In the genomic region with DNA sequence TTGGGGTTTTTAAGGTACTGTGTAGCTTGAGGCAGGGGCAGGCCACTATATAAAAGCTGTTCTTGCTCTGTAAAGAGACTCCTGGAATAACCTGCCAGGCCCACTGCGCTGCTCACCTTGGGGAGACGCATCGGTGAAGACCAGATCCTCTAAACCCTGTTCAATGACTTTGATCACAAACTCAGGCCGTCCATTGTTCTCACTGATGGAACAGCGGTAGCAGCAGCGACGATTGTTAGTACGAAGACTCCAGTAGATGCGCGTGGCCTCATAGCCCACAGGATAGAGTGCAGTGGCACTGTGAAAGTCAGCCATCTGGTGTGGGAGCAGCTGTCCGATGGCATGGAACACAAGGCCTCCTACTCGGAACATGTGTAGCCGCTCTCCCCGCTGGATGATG, we compare ENCODE assay signal across 30 mouse cellular contexts. TPM values are rescaled to one million over a fixed set of nuclear protein-coding genes. Genes with fewer than 3 reads are reported as not detected.
DNase-seq lines count a peak whose midpoint lies in the region; ATAC-seq and TF ChIP-seq lines count a peak whose summit lies in the region.
"Had no signal": no experiment of that assay in that cellular context is flagged by ENCODE, and none has a peak within 500 bp of the region (broad histone marks: within the 10 kb centered on the region; RNA-seq: fewer than 3 reads in every experiment).

No protein-coding gene starts in this region.

- TF ChIP-seq POLR2A in MEL (IDR thresholded peaks at IDR 0.05; ENCODE audit: control insufficient read depth in 1 of 2, insufficient read depth in 1 of 2, low read depth in 1 of 2, low read length in 2 of 2, poor library complexity in 1 of 2): no peak

- no peaks in the 10 kb centered on the region for H3K79me2 ChIP-seq in MEL (ENCODE audit: control insufficient read depth, insufficient read depth, low read length, poor library complexity)

- DNase-seq in heart, adult 11 months: peak; percentile 91
- no peak for DNase-seq in liver, embryonic 13.5 days
- no peak for DNase-seq in liver, postnatal 0 days
- DNase-seq in MEL (ENCODE audit: low read depth, low spot score): no peak
- DNase-seq in left cerebral cortex, postnatal 14 days (ENCODE audit: low spot score in 2 of 2): no peak
- DNase-seq: adrenal gland, postnatal 10 days; adrenal gland, postnatal 36 days; cerebellum, adult 18-20 months; cerebellum, adult 9-10 months; cerebellum, postnatal 14 days; gastrocnemius, adult 2 months; gastrocnemius, postnatal 25 days had no signal

- intact Hi-C loops in left cerebral cortex, postnatal 14 days (cut with DNase I): no loop called here

- H3K4me1 ChIP-seq in heart, embryonic 11.5 days (ENCODE audit: control insufficient read depth, insufficient read depth, low read length): peaks cover 8% of the 10 kb centered on the region
- peaks cover 51% of the 10 kb centered on the region for H3K4me1 ChIP-seq in liver, embryonic 13.5 days (replicated peaks)
- peaks cover 10% of the 10 kb centered on the region for H3K4me1 ChIP-seq in liver, postnatal 0 days (ENCODE audit: insufficient read depth)
- H3K4me1 ChIP-seq in E14TG2a.4 (replicated peaks; ENCODE audit: low read depth, low read length) (peaks cover 68% of the 10 kb centered on the region), MEL (ENCODE audit: control insufficient read depth in 1 of 2, insufficient read depth in 2 of 2, low read length in 2 of 2) (no peaks in the 10 kb centered on the region)
- H3K4me1 ChIP-seq: forebrain, embryonic 10.5 days; forebrain, embryonic 13.5 days; hindbrain, embryonic 13.5 days had no signal

- no peak for TF ChIP-seq CTCF in liver, postnatal 0 days (IDR thresholded peaks at IDR 0.05; ENCODE audit: low read depth)
- no peak for TF ChIP-seq CTCF in E14TG2a.4 (conservative IDR thresholded peaks at IDR 0.05; ENCODE audit: low read length)
- TF ChIP-seq CTCF in MEL (IDR thresholded peaks at IDR 0.05 in 2 of 3, conservative IDR thresholded peaks at IDR 0.05 in 1 of 3; ENCODE audit: control insufficient read depth in 1 of 3, insufficient read depth in 1 of 3, low read depth in 2 of 3, low read length in 3 of 3, poor library complexity in 1 of 3, severe bottlenecking in 1 of 3): no peak

- no peaks in the 10 kb centered on the region for H3K9me3 ChIP-seq in heart, embryonic 11.5 days (replicated peaks; ENCODE audit: control insufficient read depth, low read length)
- no peaks in the 10 kb centered on the region for H3K9me3 ChIP-seq in liver, embryonic 13.5 days (replicated peaks)
- H3K9me3 ChIP-seq in liver, postnatal 0 days (ENCODE audit: low read length): no peaks in the 10 kb centered on the region
- no peaks in the 10 kb centered on the region for H3K9me3 ChIP-seq in E14TG2a.4 (ENCODE audit: low read length)
- H3K9me3 ChIP-seq in MEL (replicated peaks; ENCODE audit: insufficient read depth, low read length): no peaks in the 10 kb centered on the region
- H3K9me3 ChIP-seq: forebrain, embryonic 10.5 days; forebrain, embryonic 13.5 days; heart, embryonic 10.5 days; hindbrain, embryonic 13.5 days had no signal

- 96% methylated on average over 14 of the region's 14 CpGs for WGBS in heart, embryonic 11.5 days (ENCODE audit: insufficient replicate concordance)
- WGBS in liver, embryonic 13.5 days (ENCODE audit: insufficient replicate concordance): 91% methylated on average over 14 of the region's 14 CpGs
- WGBS in liver, postnatal 0 days (ENCODE audit: insufficient replicate concordance): 94% methylated on average over 14 of the region's 14 CpGs

- no peak overlapping the region for H3K27ac ChIP-seq in heart, embryonic 11.5 days (ENCODE audit: low read depth, low read length)
- H3K27ac ChIP-seq in liver, embryonic 13.5 days: peak overlapping the region; percentile 99
- H3K27ac ChIP-seq in liver, postnatal 0 days (ENCODE audit: low read depth): no peak overlapping the region
- no peak overlapping the region for H3K27ac ChIP-seq in MEL (ENCODE audit: control insufficient read depth, low read depth, low read length)
- H3K27ac ChIP-seq: forebrain, embryonic 10.5 days; forebrain, embryonic 13.5 days; gastrocnemius, adult 2 months; heart, adult 2 months; heart, embryonic 10.5 days; hindbrain, embryonic 13.5 days had no signal

- no peak overlapping the region for H3K9ac ChIP-seq in heart, embryonic 11.5 days (ENCODE audit: low read depth, low read length)
- no peak overlapping the region for H3K9ac ChIP-seq in liver, embryonic 13.5 days
- no peak overlapping the region for H3K9ac ChIP-seq in liver, postnatal 0 days (replicated peaks)
- H3K9ac ChIP-seq in MEL (ENCODE audit: control insufficient read depth, low read depth, low read length, poor library complexity, severe bottlenecking): no peak overlapping the region
- H3K9ac ChIP-seq: forebrain, embryonic 13.5 days; hindbrain, embryonic 13.5 days had no signal

- TF ChIP-seq EP300 in liver, postnatal 0 days (IDR thresholded peaks at IDR 0.05; ENCODE audit: low read depth): no peak
- TF ChIP-seq EP300 in MEL (IDR thresholded peaks at IDR 0.05; ENCODE audit: low read depth in 1 of 2, low read length in 2 of 2): no peak

- no peak overlapping the region for H3K4me2 ChIP-seq in heart, embryonic 11.5 days
- H3K4me2 ChIP-seq in liver, embryonic 13.5 days: no peak overlapping the region
- H3K4me2 ChIP-seq in liver, postnatal 0 days (ENCODE audit: low read depth, low read length): no peak overlapping the region
- H3K4me2 ChIP-seq: forebrain, embryonic 13.5 days; hindbrain, embryonic 13.5 days had no signal

- peaks cover 68% of the 10 kb centered on the region for H3K36me3 ChIP-seq in heart, embryonic 11.5 days (ENCODE audit: control insufficient read depth, insufficient read depth, low read length)
- peaks cover 100% of the 10 kb centered on the region for H3K36me3 ChIP-seq in liver, embryonic 13.5 days
- peaks cover 92% of the 10 kb centered on the region for H3K36me3 ChIP-seq in liver, postnatal 0 days (replicated peaks; ENCODE audit: insufficient read depth, low read length)
- H3K36me3 ChIP-seq in E14TG2a.4 (ENCODE audit: insufficient read depth, low read length): peaks cover 100% of the 10 kb centered on the region
- H3K36me3 ChIP-seq in MEL (ENCODE audit: control insufficient read depth in 1 of 2, insufficient read depth in 2 of 2, low read length in 2 of 2): peaks cover 0 to 16% of the 10 kb centered on the region in 2 experiments; a peak in 2 of 4 replicates

- no peak for TF ChIP-seq RAD21 in MEL (IDR thresholded peaks at IDR 0.05; ENCODE audit: low read depth, low read length)

- H3K27me3 ChIP-seq in heart, embryonic 11.5 days (ENCODE audit: control insufficient read depth, insufficient read depth, low read length): no peaks in the 10 kb centered on the region
- no peaks in the 10 kb centered on the region for H3K27me3 ChIP-seq in liver, embryonic 13.5 days
- H3K27me3 ChIP-seq in liver, postnatal 0 days (ENCODE audit: insufficient read depth, low read length): no peaks in the 10 kb centered on the region
- H3K27me3 ChIP-seq in E14TG2a.4 (ENCODE audit: insufficient read depth, low read length) (no peaks in the 10 kb centered on the region), MEL (ENCODE audit: control insufficient read depth in 1 of 2, insufficient read depth in 2 of 2, low read length in 2 of 2) (no peaks in the 10 kb centered on the region)
- H3K27me3 ChIP-seq: forebrain, embryonic 13.5 days; hindbrain, embryonic 13.5 days; Patski had no signal

- H3K4me3 ChIP-seq in heart, embryonic 11.5 days (ENCODE audit: low read depth, low read length): no peak overlapping the region
- no peak overlapping the region for H3K4me3 ChIP-seq in liver, embryonic 13.5 days (replicated peaks)
- no peak overlapping the region for H3K4me3 ChIP-seq in liver, postnatal 0 days (ENCODE audit: low read depth, low read length)
- peak overlapping the region; percentile 51 for H3K4me3 ChIP-seq in E14TG2a.4 (replicated peaks; ENCODE audit: low read length)
- H3K4me3 ChIP-seq in MEL (ENCODE audit: control insufficient read depth in 1 of 2, insufficient read depth in 1 of 2, low read depth in 2 of 2, low read length in 2 of 2): no peak overlapping the region
- H3K4me3 ChIP-seq: forebrain, embryonic 10.5 days; forebrain, embryonic 13.5 days; gastrocnemius, adult 2 months; heart, adult 2 months; heart, embryonic 10.5 days; hindbrain, embryonic 13.5 days had no signal

- no peak for ATAC-seq in heart, embryonic 11.5 days (replicated peaks; ENCODE audit: insufficient number of reproducible peaks, low FRiP score, low TSS enrichment)
- no peak for ATAC-seq in liver, embryonic 13.5 days (ENCODE audit: low read depth)
- no peak for ATAC-seq in liver, postnatal 0 days
- ATAC-seq: forebrain, embryonic 13.5 days; forebrain, embryonic 16.5 days; hindbrain, embryonic 16.5 days; inflammation-experienced regulatory T-cells, adult 6 months; Patski had no signal

RNA-seq across cellular contexts. Expression of a gene that starts 7.8 kb away (rescaled TPM):
- polyA plus RNA-seq in heart, embryonic 11.5 days (2014; fragmentation: Nextera tagmentation; extraction: Ambion mirVana): 72.1 and 74.7 TPM in 2 replicates
- 116 and 117 TPM in 2 replicates for polyA plus RNA-seq in liver, embryonic 13.5 days (2015; fragmentation: Nextera tagmentation; extraction: Ambion mirVana)
- polyA plus RNA-seq in liver, postnatal 0 days (2015; fragmentation: Nextera tagmentation; extraction: Ambion mirVana): 42.0 and 47.4 TPM in 2 replicates
- total RNA-seq in MEL (2012; rRNA removed): 122 and 126 TPM in 2 replicates
- polyA plus RNA-seq in MEL (2012; ENCODE audit: insufficient read depth in 1 of 2, insufficient read length in 2 of 2, low read depth in 1 of 2, low replicate concordance in 2 of 2, missing spikeins in 1 of 2): 100 to 1,000 TPM; 141 to 348 TPM
- 10 to 100 TPM; 41.5 to 45.4 TPM for total RNA-seq in left cerebral cortex, postnatal 14 days (2021)

RNA-seq across cellular contexts. Expression of a gene that starts 29.9 kb away (rescaled TPM):
- polyA plus RNA-seq in heart, embryonic 11.5 days (2014; fragmentation: Nextera tagmentation; extraction: Ambion mirVana): 0.11 and 0.25 TPM in 2 replicates
- not detected in 2 replicates for polyA plus RNA-seq in liver, embryonic 13.5 days (2015; fragmentation: Nextera tagmentation; extraction: Ambion mirVana)
- not detected in 2 replicates for polyA plus RNA-seq in liver, postnatal 0 days (2015; fragmentation: Nextera tagmentation; extraction: Ambion mirVana)
- total RNA-seq in MEL (2012; rRNA removed): 2.8 and 4.0 TPM in 2 replicates
- 1 to 10 TPM in 1 of 2 experiments, not detected in 1; 4.2 TPM for polyA plus RNA-seq in MEL (2012; ENCODE audit: insufficient read depth in 1 of 2, insufficient read length in 2 of 2, low read depth in 1 of 2, low replicate concordance in 2 of 2, missing spikeins in 1 of 2)
- total RNA-seq in left cerebral cortex, postnatal 14 days (2021): 100 to 1,000 TPM; 421 to 445 TPM
- total RNA-seq: adrenal gland, adult 18-20 months had no signal
- polyA plus RNA-seq: embryonic facial prominence, embryonic 14.5 days; heart, embryonic 10.5 days; inflammation-experienced regulatory T-cells, adult 6 months; Patski had no signal

RNA-seq across cellular contexts. Expression of a gene that starts 31.8 kb away (rescaled TPM):
- 12.7 and 16.1 TPM in 2 replicates for polyA plus RNA-seq in heart, embryonic 11.5 days (2014; fragmentation: Nextera tagmentation; extraction: Ambion mirVana)
- polyA plus RNA-seq in liver, embryonic 13.5 days (2015; fragmentation: Nextera tagmentation; extraction: Ambion mirVana): 4.0 and 4.2 TPM in 2 replicates
- 3.0 and 3.6 TPM in 2 replicates for polyA plus RNA-seq in liver, postnatal 0 days (2015; fragmentation: Nextera tagmentation; extraction: Ambion mirVana)
- 12.5 and 15.4 TPM in 2 replicates for total RNA-seq in MEL (2012; rRNA removed)
- 10 to 100 TPM; 42.0 to 47.7 TPM for polyA plus RNA-seq in MEL (2012; ENCODE audit: insufficient read depth in 1 of 2, insufficient read length in 2 of 2, low read depth in 1 of 2, low replicate concordance in 2 of 2, missing spikeins in 1 of 2)
- total RNA-seq in left cerebral cortex, postnatal 14 days (2021): 10 to 100 TPM; 73.2 to 75.3 TPM

RNA-seq across cellular contexts. Expression of a gene that starts 49.5 kb away (rescaled TPM):
- not detected in 2 replicates for polyA plus RNA-seq in heart, embryonic 11.5 days (2014; fragmentation: Nextera tagmentation; extraction: Ambion mirVana)
- polyA plus RNA-seq in liver, embryonic 13.5 days (2015; fragmentation: Nextera tagmentation; extraction: Ambion mirVana): not detected in 2 replicates
- not detected in 2 replicates for polyA plus RNA-seq in liver, postnatal 0 days (2015; fragmentation: Nextera tagmentation; extraction: Ambion mirVana)
- not detected in 2 replicates for total RNA-seq in MEL (2012; rRNA removed)
- polyA plus RNA-seq in MEL (2012; ENCODE audit: insufficient read depth in 1 of 2, insufficient read length in 2 of 2, low read depth in 1 of 2, low replicate concordance in 2 of 2, missing spikeins in 1 of 2): not detected
- not detected for total RNA-seq in left cerebral cortex, postnatal 14 days (2021)
- total RNA-seq: adrenal gland, adult 18-20 months; adrenal gland, postnatal 36 days; gastrocnemius, postnatal 25 days; heart, adult 2 months; heart, postnatal 25 days; hematopoietic stem cell, adult 5-6 weeks had no signal
- polyA plus RNA-seq: forebrain, embryonic 13.5 days; gonadal fat pad, adult 2 months; heart, adult 2 months; heart, embryonic 10.5 days; heart, embryonic 14.5 days; heart, postnatal 0 days; Patski had no signal

RNA-seq across cellular contexts. Expression of a gene that starts 55.2 kb away (rescaled TPM):
- polyA plus RNA-seq in heart, embryonic 11.5 days (2014; fragmentation: Nextera tagmentation; extraction: Ambion mirVana): 6.5 and 8.8 TPM in 2 replicates
- 4.0 and 4.2 TPM in 2 replicates for polyA plus RNA-seq in liver, embryonic 13.5 days (2015; fragmentation: Nextera tagmentation; extraction: Ambion mirVana)
- polyA plus RNA-seq in liver, postnatal 0 days (2015; fragmentation: Nextera tagmentation; extraction: Ambion mirVana): 1.4 and 1.8 TPM in 2 replicates
- total RNA-seq in MEL (2012; rRNA removed): 9.4 and 10.1 TPM in 2 replicates
- polyA plus RNA-seq in MEL (2012; ENCODE audit: insufficient read depth in 1 of 2, insufficient read length in 2 of 2, low read depth in 1 of 2, low replicate concordance in 2 of 2, missing spikeins in 1 of 2): 10 to 100 TPM in 1 of 2 experiments, not detected in 1; 16.6 TPM
- total RNA-seq in left cerebral cortex, postnatal 14 days (2021): 1 to 10 TPM; 8.6 to 9.3 TPM
